Mouse (Mus musculus) erythroblast, embryonic 14.5 days (primary cell): ENCODE data around the gene Eml5.

ENCODE experiments used
- GATA1 ChIP-seq: IDR thresholded peaks from 2 replicates; pipeline ENCODE4 v1.6.1; 2012; ENCODE audit warnings: low read length, inconsistent platforms, mixed read lengths
- TAL1 ChIP-seq: IDR thresholded peaks from 3 replicates; pipeline ENCODE4 v1.6.1; 2012; ENCODE audit warnings: low read length, inconsistent platforms, mixed read lengths

GRCm38 (mm10) chr12:98932856-98933255 is 31.6 kb upstream of the Eml5 start:
- no peak for TF ChIP-seq GATA1
- TF ChIP-seq TAL1, result no peak
